Mouse (Mus musculus) cerebellum, adult 9-10 months (tissue): Measurements from ENCODE around the gene Adgrl3.

Source experiments
- DNase-seq: peaks from one replicate; pipeline ENCODE4 v3.0.0; 2022

Gene Adgrl3

GRCm38 (mm10) chr5:81269689-81270088, 249.8 kb downstream of the Adgrl3 start:
- DNase-seq, result no peak

GRCm38 (mm10) chr5:81275346-81276047, 255.6 kb downstream of the Adgrl3 start:
- no peak for DNase-seq

- no peak for DNase-seq
These were observed 259.3 kb downstream of the Adgrl3 start for GRCm38 (mm10) chr5:81279246-81279645.

- DNase-seq, result no peak
These were observed 265.7 kb downstream of the Adgrl3 start for GRCm38 (mm10) chr5:81285643-81286042.

- no peak for DNase-seq
These were observed 281.9 kb downstream of the Adgrl3 start for GRCm38 (mm10) chr5:81301874-81302273.

GRCm38 (mm10) chr5:81317406-81318112, 297.6 kb downstream of the Adgrl3 start:
- DNase-seq, result no peak

GRCm38 (mm10) chr5:81321276-81321934, 301.5 kb downstream of the Adgrl3 start:
- no peak for DNase-seq

- DNase-seq, result no peak
These were observed 302.1 kb downstream of the Adgrl3 start for GRCm38 (mm10) chr5:81322064-81322463.

- no peak for DNase-seq
These were observed 307.0 kb downstream of the Adgrl3 start for GRCm38 (mm10) chr5:81326916-81327315.

GRCm38 (mm10) chr5:81327392-81327791, 307.5 kb downstream of the Adgrl3 start:
- no peak for DNase-seq

GRCm38 (mm10) chr5:81329571-81329971, 309.6 kb downstream of the Adgrl3 start:
- DNase-seq, result no peak

- no peak for DNase-seq
These were observed 324.4 kb downstream of the Adgrl3 start for GRCm38 (mm10) chr5:81344330-81344729.

- no peak for DNase-seq
These were observed 325.1 kb downstream of the Adgrl3 start for GRCm38 (mm10) chr5:81345096-81345435.

- DNase-seq, result no peak
These were observed 325.6 kb downstream of the Adgrl3 start for GRCm38 (mm10) chr5:81345436-81346131.

GRCm38 (mm10) chr5:81347571-81347970, 327.6 kb downstream of the Adgrl3 start:
- no peak for DNase-seq

GRCm38 (mm10) chr5:81359560-81359959, 339.6 kb downstream of the Adgrl3 start:
- no peak for DNase-seq

- DNase-seq, result no peak
These were observed 344.3 kb downstream of the Adgrl3 start for GRCm38 (mm10) chr5:81364198-81364643.

GRCm38 (mm10) chr5:81365250-81365649, 345.3 kb downstream of the Adgrl3 start:
- DNase-seq, result no peak

- no peak for DNase-seq
These were observed 350.4 kb downstream of the Adgrl3 start for GRCm38 (mm10) chr5:81370126-81370850.

- DNase-seq, result no peak
These were observed 356.1 kb downstream of the Adgrl3 start for GRCm38 (mm10) chr5:81375992-81376391.

- no peak for DNase-seq
These were observed 385.7 kb downstream of the Adgrl3 start for GRCm38 (mm10) chr5:81405582-81406143.

- no peak for DNase-seq
These were observed 397.4 kb downstream of the Adgrl3 start for GRCm38 (mm10) chr5:81417326-81417725.
